Mouse (Mus musculus) c-Kit-positive CD71-negative TER-119-negative erythroid progenitor cells, embryonic 14.5 days (primary cell): Measurements from ENCODE around the gene Cyp4v3.
"Not testable (repeated sequence)": the region's sequence is repeated elsewhere in the genome, so short reads cannot be mapped to it uniquely, and the experiment has no call there.

ENCODE experiments used
- DNase-seq: peaks from one replicate; pipeline ENCODE4 v3.0.0-alpha.2; 2013; ENCODE audit warnings: low read depth

Cyp4v3 gene

GRCm38 (mm10) chr8:45332685-45333409, at the start of gene Cyp4v3:
Cyp4v3 (minus strand) TSS chr8:45333216.
- DNase-seq: peak; percentile 50

GRCm38 (mm10) chr8:45381963-45382347, 48.9 kb upstream of the Cyp4v3 start, which contains the start of gene Fam149a:
Fam149a (minus strand) TSS chr8:45382291.
- no peak for DNase-seq

GRCm38 (mm10) chr8:45381075-45381962, 48.3 kb upstream of the Cyp4v3 start:
- DNase-seq: no peak

- no peak for DNase-seq
Measured at GRCm38 (mm10) chr8:45380598-45380997, 47.6 kb upstream of the Cyp4v3 start.

- DNase-seq: no peak
Measured at GRCm38 (mm10) chr8:45374071-45374470, 41.1 kb upstream of the Cyp4v3 start.

- DNase-seq: peak; percentile 9
Measured at GRCm38 (mm10) chr8:45367154-45367553, 34.1 kb upstream of the Cyp4v3 start.

GRCm38 (mm10) chr8:45363220-45363619, 30.2 kb upstream of the Cyp4v3 start:
- no peak for DNase-seq

GRCm38 (mm10) chr8:45362323-45362722, 29.3 kb upstream of the Cyp4v3 start:
- DNase-seq: no peak

GRCm38 (mm10) chr8:45359091-45359605, 26.1 kb upstream of the Cyp4v3 start:
- DNase-seq: no peak

- DNase-seq: no peak
Measured at GRCm38 (mm10) chr8:45358132-45358918, 25.3 kb upstream of the Cyp4v3 start.

- DNase-seq: no peak
Measured at GRCm38 (mm10) chr8:45355809-45356208, 22.8 kb upstream of the Cyp4v3 start.

- DNase-seq: peak; percentile 47
Measured at GRCm38 (mm10) chr8:45345031-45345430, 12.0 kb upstream of the Cyp4v3 start.

- DNase-seq: no peak
Measured at GRCm38 (mm10) chr8:45344298-45344697, 11.3 kb upstream of the Cyp4v3 start.

GRCm38 (mm10) chr8:45341630-45342628, 8.9 kb upstream of the Cyp4v3 start:
- no peak for DNase-seq

- no peak for DNase-seq
Measured at GRCm38 (mm10) chr8:45333493-45333892, 477 bp upstream of the Cyp4v3 start.

GRCm38 (mm10) chr8:45330856-45331255, 2.2 kb downstream of the Cyp4v3 start:
- DNase-seq: no peak

GRCm38 (mm10) chr8:45329206-45329980, 3.6 kb downstream of the Cyp4v3 start:
- DNase-seq: no peak

- DNase-seq: not testable (repeated sequence)
Measured at GRCm38 (mm10) chr8:45327076-45327475, 5.9 kb downstream of the Cyp4v3 start.

GRCm38 (mm10) chr8:45324151-45324550, 8.9 kb downstream of the Cyp4v3 start:
- no peak for DNase-seq

- DNase-seq: no peak
Measured at GRCm38 (mm10) chr8:45321365-45321764, 11.7 kb downstream of the Cyp4v3 start.
